Mouse (Mus musculus) adrenal gland, adult 2 months (tissue): ENCODE measurements around the gene Nfe2. TPM values are rescaled to one million over a fixed set of nuclear protein-coding genes. Genes with fewer than 3 reads are reported as not detected.
"Not testable (repeated sequence)": the region's sequence is repeated elsewhere in the genome, so short reads cannot be mapped to it uniquely, and the experiment has no call there.

Source experiments
- DNase-seq: peaks from one replicate; pipeline ENCODE4 v3.0.0; 2021
- polyA plus RNA-seq: library from polyadenylated mRNA; depleted of rRNA; stranded (reverse); fragments of >200 nt; gene quantifications from 2 replicates; pipeline ENCODE4 v1.2.3, GENCODE M21; 2012
- total RNA-seq, 2 experiments: library from RNA; stranded (reverse); gene quantifications; 2 replicates each; pipeline ENCODE4 v1.2.3; 2021

Nfe2 gene
- total and polyA plus RNA-seq, 3 experiments, result 0.21 to 0.95 (median 0.83) TPM

DNA sequence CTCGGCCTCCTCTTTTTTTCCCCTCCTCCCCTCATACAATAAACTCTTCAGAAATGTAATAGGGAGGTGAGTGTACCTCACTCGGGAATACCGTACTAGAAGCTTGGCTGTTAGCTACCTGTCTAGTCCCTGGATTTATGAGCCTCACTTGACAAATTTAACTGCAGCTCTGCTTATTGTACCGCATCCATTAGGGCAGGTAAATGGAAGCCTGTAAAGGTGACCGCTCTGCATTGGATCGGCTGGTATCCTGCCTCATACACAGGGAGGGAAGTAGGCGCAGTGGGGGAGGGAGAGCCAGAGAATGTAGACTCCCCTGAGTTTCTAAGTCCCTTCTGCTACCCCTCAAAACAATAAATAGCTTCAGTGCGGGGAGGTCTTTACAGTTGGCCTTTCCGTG is 32.6 kb upstream of the Nfe2 start:
- DNase-seq, result no peak

- no peak for DNase-seq
Measured at GRCm38 (mm10) chr15:103290417-103290816, 32.2 kb upstream of the Nfe2 start.

- no peak for DNase-seq
Measured at GRCm38 (mm10) chr15:103289600-103289999, 31.4 kb upstream of the Nfe2 start.

GRCm38 (mm10) chr15:103285778-103286417 is 27.7 kb upstream of the Nfe2 start:
- DNase-seq, result no peak

DNA sequence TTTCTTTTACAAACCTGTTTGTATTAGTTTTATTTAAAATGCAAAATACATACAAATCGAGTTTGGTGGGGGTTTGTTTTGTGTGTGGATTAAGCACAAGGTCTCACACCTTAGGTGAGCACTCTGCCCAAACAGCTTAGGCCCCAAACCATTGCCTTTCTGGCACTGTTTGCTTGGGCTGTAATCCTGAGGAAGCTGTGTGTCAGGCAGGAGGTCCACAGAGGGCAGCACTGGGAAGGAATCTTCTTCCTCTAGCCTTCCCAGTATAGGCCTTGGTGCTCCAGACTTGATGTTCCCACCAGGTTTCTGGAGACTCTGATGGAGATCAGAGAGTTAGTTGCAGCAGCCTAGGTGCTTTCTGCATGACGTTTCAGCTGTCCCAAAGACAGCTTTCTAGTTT is 26.4 kb upstream of the Nfe2 start:
- peak; percentile 56 for DNase-seq

DNA sequence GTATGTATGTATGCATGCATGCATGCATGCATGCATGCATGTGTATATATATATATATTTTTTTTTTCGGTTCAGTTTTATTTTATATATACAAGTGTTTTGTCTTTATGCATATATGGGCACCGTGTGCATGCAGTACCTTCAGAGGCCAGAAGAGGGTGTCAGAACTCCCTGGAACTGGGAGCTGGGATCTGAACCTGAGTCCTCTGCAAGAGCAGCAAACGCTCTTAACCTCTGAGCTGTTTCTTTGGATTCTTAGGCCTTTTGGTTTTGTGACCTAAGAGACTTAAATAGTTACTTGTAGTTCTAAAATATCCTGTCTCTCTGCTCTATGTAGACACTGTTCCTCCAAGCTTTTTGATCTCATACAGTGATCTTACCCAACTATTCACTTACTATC is 25.9 kb upstream of the Nfe2 start:
- DNase-seq, result peak; percentile 64

GRCm38 (mm10) chr15:103281465-103282205 is 23.4 kb upstream of the Nfe2 start:
- no peak for DNase-seq

DNA sequence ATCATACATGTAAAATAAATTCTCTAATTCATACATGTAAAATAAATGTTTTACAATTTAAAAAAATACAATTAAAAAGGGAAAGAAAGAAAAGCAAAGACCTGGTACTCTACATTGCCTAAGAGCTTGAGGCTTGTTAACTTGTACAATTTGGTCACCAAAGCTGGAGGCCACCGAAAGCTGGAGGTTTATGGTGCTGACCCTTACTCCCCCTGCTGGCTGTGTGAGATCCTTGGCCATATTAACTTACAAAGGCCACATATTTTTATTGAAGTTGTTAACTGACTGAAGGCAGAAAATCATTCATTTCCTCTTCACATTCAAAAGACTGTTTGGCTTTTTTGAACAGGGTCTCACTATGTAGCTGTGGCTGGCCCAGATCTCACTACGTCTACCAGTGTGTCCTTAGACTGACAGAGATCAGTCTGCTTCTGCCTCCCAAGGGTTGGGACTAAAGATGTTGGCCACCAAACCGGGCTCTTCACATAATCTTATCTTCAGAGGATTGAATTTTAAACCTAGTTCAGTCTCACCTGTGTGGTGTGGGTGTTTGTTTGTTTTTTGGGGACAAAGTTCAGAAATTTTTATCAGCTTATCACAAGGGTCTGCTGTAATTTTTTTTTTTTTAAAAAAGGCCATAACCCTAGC is 22.7 kb upstream of the Nfe2 start:
- no peak for DNase-seq

- no peak for DNase-seq
Measured at GRCm38 (mm10) chr15:103279750-103280149, 21.5 kb upstream of the Nfe2 start.

DNA sequence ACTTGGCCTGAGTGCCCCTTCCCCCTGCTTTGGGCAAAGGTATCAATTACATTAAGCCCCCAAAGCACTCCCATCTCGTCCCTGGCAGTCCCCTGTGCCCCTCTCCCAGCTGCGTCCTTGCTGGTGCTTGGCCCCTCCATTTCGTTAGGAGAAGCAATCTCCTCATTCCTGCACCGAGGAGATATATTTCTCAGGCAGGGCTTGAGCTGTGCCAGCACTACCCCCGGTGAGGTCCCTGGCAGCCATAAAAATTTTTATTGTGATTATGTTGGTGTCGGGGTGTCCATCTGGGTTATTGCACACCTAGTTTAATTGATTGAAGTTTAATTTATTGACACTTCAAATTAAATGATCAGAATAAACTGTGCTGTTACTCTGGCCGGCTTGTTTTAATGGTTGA is 19.7 kb upstream of the Nfe2 start:
- DNase-seq, result no peak

GRCm38 (mm10) chr15:103275943-103276342 is 17.7 kb upstream of the Nfe2 start:
- DNase-seq, result not testable (repeated sequence)

- DNase-seq, result peak; percentile 97
Measured at GRCm38 (mm10) chr15:103272419-103273279, 14.4 kb upstream of the Nfe2 start, which contains the start of gene Copz1. TSS of gene Copz1 (plus strand) at chr15:103272714.

DNA sequence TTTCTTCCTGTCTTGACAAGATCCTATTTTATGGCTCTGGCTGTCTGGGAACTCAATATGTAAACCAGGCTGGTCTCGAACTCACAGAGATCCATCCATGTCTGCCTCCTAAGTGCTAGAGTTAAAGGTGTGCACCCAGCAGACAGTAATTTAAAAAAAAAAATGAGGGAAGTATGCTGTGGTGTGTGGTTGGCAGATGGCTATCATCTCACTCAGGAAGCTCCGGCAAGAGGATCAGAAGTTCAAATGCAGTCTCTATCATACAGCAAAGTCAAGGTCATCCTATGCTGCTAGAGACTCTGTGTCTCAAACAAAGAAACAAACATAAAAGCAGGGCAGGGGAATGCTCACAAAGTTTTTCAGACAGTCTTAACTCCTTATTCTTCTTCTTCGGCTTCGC is 10.7 kb upstream of the Nfe2 start:
- DNase-seq, result no peak

DNA sequence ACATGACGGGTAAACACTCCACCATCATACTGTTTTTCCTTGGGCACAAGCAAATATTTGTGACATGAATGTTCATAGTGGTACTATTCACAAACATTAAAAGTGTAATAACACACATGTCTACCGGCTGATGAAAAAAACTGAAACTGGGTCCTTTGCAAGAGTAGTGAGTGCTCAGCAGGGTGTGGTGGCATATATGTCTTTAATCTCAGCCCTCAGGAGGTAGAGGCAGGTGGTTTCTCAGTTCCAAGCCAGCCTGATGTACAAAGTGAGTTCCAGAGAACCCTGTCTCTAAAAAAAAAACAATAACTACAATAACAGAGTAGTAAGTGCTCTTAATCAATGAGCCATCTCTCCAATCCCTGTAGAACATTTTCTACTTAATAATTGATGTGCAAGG is 6.6 kb upstream of the Nfe2 start:
- no peak for DNase-seq

GRCm38 (mm10) chr15:103259989-103260388 is 1.8 kb upstream of the Nfe2 start:
- no peak for DNase-seq

GRCm38 (mm10) chr15:103259162-103259561 is 959 bp upstream of the Nfe2 start:
- no peak for DNase-seq

DNA sequence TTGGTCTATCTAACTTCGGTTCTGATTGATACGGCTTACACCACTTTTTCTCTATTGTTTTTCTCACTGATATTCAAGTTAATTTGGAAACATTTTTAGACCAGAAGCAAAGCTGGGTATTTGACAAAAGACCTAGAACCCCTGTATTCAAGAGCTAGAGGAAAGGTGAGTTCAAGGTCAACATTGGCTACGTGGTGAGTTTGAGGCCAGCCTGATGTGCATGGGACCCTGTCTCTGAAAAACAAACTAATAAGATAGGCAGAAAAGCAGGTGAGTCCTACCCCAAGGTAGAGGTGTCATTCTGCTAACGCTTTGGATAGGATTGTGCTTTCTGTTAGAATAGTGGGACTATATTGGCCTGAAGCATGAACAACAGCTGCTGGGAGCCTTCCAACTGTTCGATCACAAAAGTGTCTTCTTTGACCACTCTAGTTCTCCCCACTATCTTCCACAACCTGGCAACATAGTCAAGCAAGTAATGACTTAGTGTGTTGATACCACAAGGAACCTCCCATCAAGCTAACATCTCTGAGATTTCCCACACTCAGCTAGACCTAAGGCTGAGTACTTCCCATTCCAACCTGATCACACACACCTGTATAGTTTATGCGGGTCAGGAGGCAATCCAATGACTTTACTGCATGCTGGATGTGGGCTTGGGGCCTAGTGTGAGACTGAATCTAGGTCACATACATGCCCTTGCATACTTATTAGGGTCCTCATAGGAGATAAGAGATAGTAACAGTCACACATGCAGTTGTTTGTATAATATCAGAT is 1.8 kb downstream of the Nfe2 start:
- DNase-seq, result no peak

DNA sequence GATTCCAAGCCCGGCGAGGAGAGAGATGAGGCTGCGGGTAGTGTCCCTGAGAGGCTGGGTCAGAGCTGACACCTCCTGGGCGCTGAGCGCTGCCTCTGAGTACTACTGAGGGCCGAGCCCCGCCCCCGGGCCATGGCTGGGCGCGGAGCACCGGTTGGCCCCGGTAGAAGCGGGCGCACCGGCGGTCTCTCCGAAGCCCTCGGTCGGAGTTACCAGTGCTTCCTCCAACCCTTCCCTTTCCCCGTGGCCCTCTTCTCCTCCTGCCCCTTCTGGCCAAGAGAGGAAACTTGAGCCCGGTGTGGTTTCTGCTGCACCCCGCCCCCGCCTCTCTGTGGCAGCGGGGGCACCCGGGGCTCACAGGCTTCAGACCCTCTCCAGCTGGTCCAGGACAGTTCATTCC is 3.0 kb downstream of the Nfe2 start:
- DNase-seq, result peak; percentile 54

- DNase-seq, result no peak
Measured at GRCm38 (mm10) chr15:103253352-103253751, 4.9 kb downstream of the Nfe2 start.

GRCm38 (mm10) chr15:103252660-103253059 is 5.5 kb downstream of the Nfe2 start:
- no peak for DNase-seq

DNA sequence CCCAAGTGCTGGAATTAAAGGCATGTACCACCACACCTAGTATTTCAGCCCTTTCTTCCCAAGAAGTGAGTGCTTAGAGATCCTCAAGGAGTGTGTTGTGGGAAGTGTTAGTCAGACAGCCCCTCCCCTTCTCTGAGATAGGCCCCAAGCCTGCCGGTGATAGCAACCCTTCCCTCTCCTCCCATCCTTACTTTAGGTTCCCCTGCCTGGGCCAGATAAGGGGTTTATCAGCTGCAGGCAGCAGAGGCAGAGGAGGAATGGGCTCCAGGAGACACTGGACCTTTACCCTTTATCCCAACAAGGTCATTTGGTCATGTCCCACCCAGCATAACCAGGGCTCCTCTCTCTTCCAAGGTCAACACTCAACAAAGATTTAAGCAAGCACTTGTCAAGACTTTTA is 6.6 kb downstream of the Nfe2 start:
- DNase-seq, result no peak
